Mouse (Mus musculus) heart, adult 2 months (tissue): ENCODE data around the gene Mcts2. TPM values are rescaled to one million over a fixed set of nuclear protein-coding genes. Genes with fewer than 3 reads are reported as not detected.
A peak's percentile ranks its signal among the peaks of the same experiment; 100 is the strongest.

Source experiments
- DNase-seq, 2 experiments: peaks; one replicate each; pipeline ENCODE4 v3.0.0; 2021
- H3K27ac ChIP-seq: fragments of 200-600 bp; 2 replicates; pipeline ENCODE4 v1.8.1; 2022
- H3K27me3 ChIP-seq: fragments of 200-500 bp; 2 replicates; pipeline ENCODE4 v1.6.1; 2012; ENCODE audit warnings: mild to moderate bottlenecking, low read length, inconsistent platforms, mixed read lengths; ENCODE audit not compliant: control insufficient read depth, insufficient read depth
- H3K36me3 ChIP-seq: fragments of 200-500 bp; 2 replicates; pipeline ENCODE4 v1.6.1; 2012; ENCODE audit warnings: low read length, inconsistent platforms; ENCODE audit not compliant: control insufficient read depth, insufficient read depth
- H3K4me1 ChIP-seq: fragments of 200-500 bp; 2 replicates; pipeline ENCODE4 v1.6.1; 2011; ENCODE audit warnings: low read length; ENCODE audit not compliant: control insufficient read depth, insufficient read depth
- H3K4me3 ChIP-seq: fragments of 200-600 bp; 2 replicates; pipeline ENCODE4 v1.8.1; 2022
- H3K79me2 ChIP-seq: fragments of 200-500 bp; replicated peaks from 2 replicates; pipeline ENCODE4 v1.6.1; 2012; ENCODE audit warnings: mild to moderate bottlenecking, inconsistent platforms, low read length, moderate library complexity, mixed read lengths; ENCODE audit not compliant: control insufficient read depth, insufficient read depth
- H3K9ac ChIP-seq: fragments of 200-500 bp; 2 replicates; pipeline ENCODE4 v1.6.1; 2012; ENCODE audit warnings: low read depth, mild to moderate bottlenecking, control low read depth, inconsistent platforms, low read length, mixed read lengths
- CTCF ChIP-seq: fragments of 200-600 bp; IDR thresholded peaks from 2 replicates; pipeline ENCODE4 v1.8.1; 2022; ENCODE audit warnings: antibody characterized with exemption, mild to moderate bottlenecking, moderate library complexity
- EP300 ChIP-seq: fragments of 200-500 bp; IDR thresholded peaks from 2 replicates; pipeline ENCODE4 v1.6.1; 2011; ENCODE audit warnings: low read depth, low read length, control low read depth; ENCODE audit not compliant: insufficient read depth
- POLR2A ChIP-seq: fragments of 200-500 bp; IDR thresholded peaks from 2 replicates; pipeline ENCODE4 v1.6.1; 2011; ENCODE audit warnings: mild to moderate bottlenecking, low read depth, low read length, control low read depth; ENCODE audit not compliant: insufficient read depth
- WGBS: fragments of 180-500 bp; shearing (Covaris S2); methylation state at CpG from one replicate; pipeline ENCODE4 v1.1.7; 2018; 5-methylcytosine and 5-hydroxymethylcytosine counted together
- intact Hi-C: fragments of 180-260 bp; cut with DNase I; formaldehyde crosslinking; loops from one replicate; pipeline ENCODE4 v1.15.1; 2025
- polyA plus RNA-seq: library from polyadenylated mRNA; depleted of rRNA; stranded (reverse); fragments of >200 nt; gene quantifications from 2 replicates; pipeline ENCODE4 v1.2.3, GENCODE M21; 2012
- total RNA-seq, 2 experiments: library from RNA; stranded (reverse); gene quantifications; 2 replicates each; pipeline ENCODE4 v1.2.3; 2021

The Mcts2 gene
- total and polyA plus RNA-seq, 3 experiments = 8.6 to 18.2 (median 14.8) TPM

- Histone ChIP-seq H3K4me1 (peaks cover 11% of the 10 kb centered on the region), H3K27me3 (no peaks in the 10 kb centered on the region), H3K27ac (no peak overlapping the region), H3K79me2 (no peaks in the 10 kb centered on the region), H3K36me3 (peaks cover 3% of the 10 kb centered on the region), H3K4me3 (no peak overlapping the region), H3K9ac (no peak overlapping the region)
- intact Hi-C loops = no loop called here
- no peak for DNase-seq
- TF ChIP-seq CTCF (no peak), EP300 (no peak), POLR2A (no peak)
- 92% methylated on average over 21 of the region's 21 CpGs for WGBS
These were observed 16.9 kb downstream of the Mcts2 start for GRCm38 (mm10) chr2:152703596-152704255.

DNA sequence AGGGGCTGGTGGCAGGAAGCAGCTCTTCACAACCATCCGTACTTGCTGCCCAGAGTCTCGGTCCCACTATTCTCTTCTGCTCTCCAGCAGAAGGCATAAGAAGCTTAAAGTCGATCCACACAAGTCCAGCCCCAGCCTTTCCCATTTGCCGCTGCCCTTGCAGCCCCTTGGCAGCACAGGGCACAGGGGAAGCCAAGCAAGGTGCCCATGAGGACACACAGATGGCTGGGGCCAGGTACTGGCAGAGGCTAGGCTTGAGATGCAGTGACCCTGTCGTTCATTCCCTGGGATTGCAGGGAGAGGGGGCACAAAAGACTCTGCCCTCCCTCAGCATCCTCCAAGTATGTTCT, 17.4 kb downstream of the Mcts2 start:
- Histone ChIP-seq H3K79me2 (no peaks in the 10 kb centered on the region), H3K27ac (no peak overlapping the region), H3K4me3 (no peak overlapping the region), H3K4me1 (peaks cover 14% of the 10 kb centered on the region), H3K27me3 (no peaks in the 10 kb centered on the region), H3K36me3 (peaks cover 3% of the 10 kb centered on the region), H3K9ac (no peak overlapping the region)
- no peak for TF ChIP-seq POLR2A
- no peak for TF ChIP-seq EP300
- no peak for TF ChIP-seq CTCF
- WGBS = 62% methylated on average over 5 of the region's 5 CpGs
- no peak for DNase-seq
- intact Hi-C loops = no loop called here

DNA sequence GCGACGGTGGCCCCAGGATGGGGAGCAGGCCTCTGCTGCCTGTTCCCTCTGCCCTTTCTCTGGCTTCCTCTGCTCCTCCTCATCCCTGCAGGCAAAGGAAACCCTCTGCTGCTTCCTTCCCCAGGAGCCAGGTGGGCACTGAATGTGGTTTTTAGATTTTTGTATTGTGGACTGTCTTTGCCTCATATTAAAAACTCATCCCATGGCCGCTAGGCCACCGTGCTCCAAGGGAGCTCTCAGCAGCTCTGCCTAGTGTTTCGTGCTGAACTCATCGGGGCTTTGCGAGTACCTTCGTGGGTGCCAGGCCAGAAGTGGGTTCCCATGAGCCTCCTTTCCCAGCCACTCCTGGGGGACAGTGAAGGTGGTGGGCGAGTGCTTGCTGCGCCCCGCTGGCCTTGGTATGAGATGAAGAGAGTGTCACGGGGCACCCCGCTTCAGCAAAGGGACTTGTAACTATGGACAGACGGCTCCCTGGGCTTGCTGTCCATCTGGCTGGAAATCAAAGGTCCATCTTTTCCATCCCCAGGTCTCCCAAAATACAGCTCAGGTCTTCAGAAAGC, 18.1 kb downstream of the Mcts2 start:
- no peak overlapping the region; the same call in 1 of the 2 replicates for H3K27ac ChIP-seq
- no peaks in the 10 kb centered on the region for H3K79me2 ChIP-seq
- no peak for DNase-seq
- no peak overlapping the region for H3K4me3 ChIP-seq
- H3K36me3 ChIP-seq = peaks cover 3% of the 10 kb centered on the region
- no peak overlapping the region for H3K9ac ChIP-seq
- WGBS = 89% methylated on average over 14 of the region's 14 CpGs
- H3K27me3 ChIP-seq = no peaks in the 10 kb centered on the region
- intact Hi-C loops = no loop called here
- no peak for TF ChIP-seq POLR2A
- TF ChIP-seq CTCF = no peak
- TF ChIP-seq EP300 = no peak
- H3K4me1 ChIP-seq = peaks cover 16% of the 10 kb centered on the region

DNA sequence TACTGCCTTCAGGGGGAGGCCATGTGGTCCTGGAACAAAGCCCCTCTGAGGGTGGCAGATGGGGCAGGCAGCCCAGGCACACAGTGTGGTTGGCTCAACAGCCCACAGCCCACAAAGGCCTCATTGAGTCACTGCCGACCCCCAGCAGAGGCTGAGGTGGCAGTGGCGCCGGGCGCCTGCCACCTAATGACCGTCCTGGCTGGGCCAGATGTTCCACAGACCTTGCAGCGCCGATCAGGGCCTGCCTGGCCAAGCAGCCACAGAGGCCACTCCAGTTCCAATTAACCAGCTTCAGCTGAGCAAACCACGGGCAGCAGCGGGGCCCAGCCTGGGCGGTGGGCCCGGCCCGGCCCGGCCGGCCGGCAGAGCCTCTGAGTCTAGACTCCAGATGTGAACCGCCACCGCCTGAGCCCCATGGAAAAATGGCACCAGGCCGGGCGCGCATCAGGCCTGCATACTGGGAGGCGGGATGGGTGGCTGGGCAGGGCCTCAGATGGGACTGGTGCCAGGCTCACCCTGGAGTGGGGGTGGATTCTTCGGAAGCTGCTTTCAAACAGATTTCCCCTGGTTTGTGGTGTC, 19.2 kb downstream of the Mcts2 start:
- TF ChIP-seq POLR2A = no peak; the same call in 1 of the 2 replicates
- TF ChIP-seq CTCF = no peak
- TF ChIP-seq EP300 = no peak
- 61% methylated on average over 22 of the region's 22 CpGs for WGBS
- H3K4me1 ChIP-seq = peaks cover 16% of the 10 kb centered on the region
- no peaks in the 10 kb centered on the region for H3K27me3 ChIP-seq
- no peaks in the 10 kb centered on the region for H3K79me2 ChIP-seq
- intact Hi-C loops = no loop called here
- peak; percentile 77 to 78 for DNase-seq
- H3K4me3 ChIP-seq = no peak overlapping the region
- peak overlapping the region; percentile 45 for H3K9ac ChIP-seq
- peak overlapping the region; percentile 91 for H3K27ac ChIP-seq
- peaks cover 3% of the 10 kb centered on the region for H3K36me3 ChIP-seq

- intact Hi-C loops = loop anchor here (1.0 kb wide), 2 partner anchors 17 to 32 kb away; no protein-coding TSS in a partner anchor
- 4% methylated on average over 7 of the region's 7 CpGs for WGBS
- H3K4me3 ChIP-seq = peak overlapping the region; percentile 38
- peaks cover 3% of the 10 kb centered on the region for H3K36me3 ChIP-seq
- TF ChIP-seq POLR2A (no peak), EP300 (no peak), CTCF (no peak)
- H3K4me1 ChIP-seq = peaks cover 16% of the 10 kb centered on the region
- H3K79me2 ChIP-seq = no peaks in the 10 kb centered on the region
- peak overlapping the region; percentile 70 for H3K9ac ChIP-seq
- DNase-seq = no peak
- H3K27ac ChIP-seq = peak overlapping the region; percentile 91
- no peaks in the 10 kb centered on the region for H3K27me3 ChIP-seq
These were observed 20.4 kb downstream of the Mcts2 start for GRCm38 (mm10) chr2:152707186-152707585.

DNA sequence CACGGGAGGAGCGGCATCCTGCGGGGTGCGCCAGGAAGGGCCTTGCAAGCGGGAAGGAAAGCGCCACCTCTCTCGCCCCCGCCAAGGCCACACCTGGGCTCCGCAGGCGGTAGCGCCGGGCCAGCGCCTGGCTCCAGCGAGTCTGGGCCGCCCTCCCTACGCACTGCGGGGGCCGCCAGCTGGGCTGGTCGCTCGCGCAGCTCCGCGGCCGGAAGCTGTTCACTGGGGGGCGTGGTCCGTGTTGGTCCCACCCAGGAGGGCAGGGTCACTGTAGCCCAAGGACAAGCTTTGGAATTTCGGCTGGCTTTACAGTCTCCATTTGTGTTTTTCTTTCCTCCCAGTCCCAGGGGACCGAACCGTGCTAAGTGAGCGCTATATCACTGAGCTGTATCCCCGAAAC, 20.8 kb downstream of the Mcts2 start:
- Histone ChIP-seq H3K27ac (peak overlapping the region; percentile 91), H3K36me3 (peaks cover 3% of the 10 kb centered on the region), H3K4me3 (peak overlapping the region; percentile 38), H3K27me3 (no peaks in the 10 kb centered on the region), H3K9ac (peak overlapping the region; percentile 70), H3K79me2 (no peaks in the 10 kb centered on the region), H3K4me1 (peaks cover 16% of the 10 kb centered on the region)
- DNase-seq = peak; percentile 94 to 96
- TF ChIP-seq CTCF (peak; percentile 15; the same call in 1 of the 2 replicates), POLR2A (peak; percentile 89; the same call in 1 of the 2 replicates), EP300 (peak; percentile 65; the same call in 1 of the 2 replicates)
- WGBS = 5% methylated on average over 31 of the region's 31 CpGs
- intact Hi-C loops = loop anchor here (1.0 kb wide), 2 partner anchors 17 to 32 kb away; no protein-coding TSS in a partner anchor
